ENCODE assay signal across 8 mouse cellular contexts in genomic region chr17:72603118-72603885, GRCm38 (mm10). TPM values are rescaled to one million over a fixed set of nuclear protein-coding genes. Genes with fewer than 3 reads are reported as not detected.
DNase-seq lines count a peak whose midpoint lies in the region; ATAC-seq lines count a peak whose summit lies in the region.

No protein-coding gene starts in this region.

- H3K4me2 ChIP-seq in embryonic facial prominence, embryonic 13.5 days = peak overlapping the region; percentile 92
- H3K4me2 ChIP-seq in limb, embryonic 13.5 days (replicated peaks) = peak overlapping the region; percentile 88
- peak overlapping the region; percentile 94 for H3K4me2 ChIP-seq in midbrain, embryonic 14.5 days (ENCODE audit: low read length)

- peaks cover 41% of the 10 kb centered on the region for H3K27me3 ChIP-seq in embryonic facial prominence, embryonic 13.5 days
- H3K27me3 ChIP-seq in heart, embryonic 10.5 days (ENCODE audit: insufficient read depth, poor library complexity, severe bottlenecking) = peaks cover 32% of the 10 kb centered on the region
- peaks cover 49% of the 10 kb centered on the region for H3K27me3 ChIP-seq in limb, embryonic 13.5 days
- H3K27me3 ChIP-seq in midbrain, embryonic 14.5 days (ENCODE audit: control insufficient read depth, insufficient read depth, low read length) = peaks cover 14% of the 10 kb centered on the region

- no peaks in the 10 kb centered on the region for H3K9me3 ChIP-seq in embryonic facial prominence, embryonic 13.5 days
- H3K9me3 ChIP-seq in heart, embryonic 10.5 days = no peaks in the 10 kb centered on the region
- H3K9me3 ChIP-seq in limb, embryonic 13.5 days = no peaks in the 10 kb centered on the region
- no peaks in the 10 kb centered on the region for H3K9me3 ChIP-seq in midbrain, embryonic 14.5 days (ENCODE audit: control insufficient read depth, low read length)

- no peak overlapping the region for H3K9ac ChIP-seq in embryonic facial prominence, embryonic 13.5 days
- no peak overlapping the region for H3K9ac ChIP-seq in limb, embryonic 13.5 days
- peak overlapping the region; percentile 51 for H3K9ac ChIP-seq in midbrain, embryonic 14.5 days (replicated peaks; ENCODE audit: low read length)

- H3K36me3 ChIP-seq in embryonic facial prominence, embryonic 13.5 days = no peaks in the 10 kb centered on the region
- H3K36me3 ChIP-seq in heart, embryonic 10.5 days = no peaks in the 10 kb centered on the region
- no peaks in the 10 kb centered on the region for H3K36me3 ChIP-seq in limb, embryonic 13.5 days
- no peaks in the 10 kb centered on the region for H3K36me3 ChIP-seq in midbrain, embryonic 14.5 days (ENCODE audit: control insufficient read depth, insufficient read depth, low read length)

- H3K4me1 ChIP-seq in embryonic facial prominence, embryonic 13.5 days = peaks cover 18% of the 10 kb centered on the region
- peaks cover 17% of the 10 kb centered on the region for H3K4me1 ChIP-seq in heart, embryonic 10.5 days
- peaks cover 14% of the 10 kb centered on the region for H3K4me1 ChIP-seq in limb, embryonic 13.5 days
- 0 out of 2 replicates have a peak, but pooled peaks cover 3% of the 10 kb centered on the region for H3K4me1 ChIP-seq in midbrain, embryonic 14.5 days (ENCODE audit: control insufficient read depth, insufficient read depth, low read length)

- peak; percentile 64; the same call in 1 of the 2 replicates for ATAC-seq in embryonic facial prominence, embryonic 13.5 days (ENCODE audit: insufficient number of reproducible peaks, insufficient read depth, low FRiP score, low TSS enrichment, low read depth)
- peak; percentile 76 for ATAC-seq in limb, embryonic 13.5 days (ENCODE audit: low FRiP score, low read depth)
- ATAC-seq in midbrain, embryonic 14.5 days (ENCODE audit: low FRiP score, low TSS enrichment) = peak; percentile 12; the same call in 1 of the 2 replicates

- peak overlapping the region; percentile 48 for H3K4me3 ChIP-seq in embryonic facial prominence, embryonic 13.5 days
- peak overlapping the region; percentile 67 for H3K4me3 ChIP-seq in heart, embryonic 10.5 days
- H3K4me3 ChIP-seq in limb, embryonic 13.5 days = peak overlapping the region; percentile 49
- peak overlapping the region; percentile 55 for H3K4me3 ChIP-seq in midbrain, embryonic 14.5 days (replicated peaks; ENCODE audit: low read depth, low read length)

- WGBS in embryonic facial prominence, embryonic 13.5 days = under 1% methylated on average over 40 of the region's 40 CpGs
- WGBS in heart, embryonic 10.5 days = 2% methylated on average over 40 of the region's 40 CpGs
- WGBS in limb, embryonic 13.5 days = 2% methylated on average over 40 of the region's 40 CpGs
- 1% methylated on average over 40 of the region's 40 CpGs for WGBS in midbrain, embryonic 14.5 days

- H3K27ac ChIP-seq in embryonic facial prominence, embryonic 13.5 days = no peak overlapping the region
- H3K27ac ChIP-seq in heart, embryonic 10.5 days = no peak overlapping the region
- H3K27ac ChIP-seq in limb, embryonic 13.5 days = no peak overlapping the region
- no peak overlapping the region for H3K27ac ChIP-seq in midbrain, embryonic 14.5 days (replicated peaks; ENCODE audit: low read depth, low read length)

- DNase-seq in cerebellum, adult 11 months = peak; percentile 6
- no peak for DNase-seq in cerebellum, adult 9-10 months
- peak; percentile 90 for DNase-seq in heart, embryonic 10.5 days (ENCODE audit: low spot score)
- peak; percentile 79 for DNase-seq in kidney, adult 18-20 months
- DNase-seq in midbrain, embryonic 14.5 days = peak; percentile 83
- peak; percentile 47 to 84 for DNase-seq in spleen, postnatal 4 days (ENCODE audit: low spot score in 2 of 2)

RNA-seq across cellular contexts. Expression of gene Alk, which starts 1.1 kb away (rescaled TPM):
- polyA plus RNA-seq in embryonic facial prominence, embryonic 13.5 days (2015; fragmentation: Nextera tagmentation; extraction: Ambion mirVana) = 0.51 and 0.66 TPM in 2 replicates
- 0.70 and 0.78 TPM in 2 replicates for polyA plus RNA-seq in heart, embryonic 10.5 days (2016; fragmentation: Nextera tagmentation; extraction: Ambion mirVana)
- 0.60 and 0.78 TPM in 2 replicates for polyA plus RNA-seq in limb, embryonic 13.5 days (2015; fragmentation: Nextera tagmentation; extraction: Ambion mirVana)
- polyA plus RNA-seq in midbrain, embryonic 14.5 days (2014; fragmentation: Nextera tagmentation; extraction: Ambion mirVana) = 2.6 and 3.8 TPM in 2 replicates

Comparison
In these comparisons a context has a peak if more than half of its experiments do, and no peak if none do; other contexts are left out.
1. ATAC-seq: peak in every context shown above with its lines; median percentile 76 in limb, embryonic 13.5 days; 64 in embryonic facial prominence, embryonic 13.5 days; 12 in midbrain, embryonic 14.5 days.